Mouse (Mus musculus): ENCODE results near the gene Secisbp2l.

The Secisbp2l gene

GRCm38 (mm10) chr2:125784392-125784791, 1.7 kb upstream of the Secisbp2l start:
- in situ Hi-C loops (cut with MboI, MseI): no loop called here

GRCm38 (mm10) chr2:125783868-125784267, 1.2 kb upstream of the Secisbp2l start:
- in situ Hi-C loops (cut with MboI, MseI): no loop called here

- in situ Hi-C loops (cut with MboI, MseI): no loop called here
Measured at GRCm38 (mm10) chr2:125781978-125782718, 522 bp downstream of the Secisbp2l start.

GRCm38 (mm10) chr2:125781006-125781405, 1.7 kb downstream of the Secisbp2l start:
- in situ Hi-C loops (cut with MboI, MseI): no loop called here

- in situ Hi-C loops (cut with MboI, MseI): no loop called here
Measured at GRCm38 (mm10) chr2:125778380-125778779, 4.3 kb downstream of the Secisbp2l start.

GRCm38 (mm10) chr2:125777018-125777417, 5.7 kb downstream of the Secisbp2l start:
- in situ Hi-C loops (cut with MboI, MseI): no loop called here

- in situ Hi-C loops (cut with MboI, MseI): no loop called here
Measured at GRCm38 (mm10) chr2:125775661-125776060, 7.0 kb downstream of the Secisbp2l start.

- in situ Hi-C loops (cut with MboI, MseI): no loop called here
Measured at GRCm38 (mm10) chr2:125774846-125775245, 7.8 kb downstream of the Secisbp2l start.

GRCm38 (mm10) chr2:125765029-125765428, 17.6 kb downstream of the Secisbp2l start:
- in situ Hi-C loops (cut with MboI, MseI): no loop called here

- in situ Hi-C loops (cut with MboI, MseI): no loop called here
Measured at GRCm38 (mm10) chr2:125764531-125764930, 18.1 kb downstream of the Secisbp2l start.

GRCm38 (mm10) chr2:125749330-125749729, 33.3 kb downstream of the Secisbp2l start:
- in situ Hi-C loops (cut with MboI, MseI): no loop called here

GRCm38 (mm10) chr2:125739338-125739737, 43.3 kb downstream of the Secisbp2l start:
- in situ Hi-C loops (cut with MboI, MseI): no loop called here

GRCm38 (mm10) chr2:125738718-125739117, 44.0 kb downstream of the Secisbp2l start:
- in situ Hi-C loops (cut with MboI, MseI): no loop called here

- in situ Hi-C loops (cut with MboI, MseI): no loop called here
Measured at GRCm38 (mm10) chr2:125736025-125736343, 46.7 kb downstream of the Secisbp2l start.

GRCm38 (mm10) chr2:125735333-125736024, 47.2 kb downstream of the Secisbp2l start:
- in situ Hi-C loops (cut with MboI, MseI): no loop called here

- in situ Hi-C loops (cut with MboI, MseI): loop anchor here (5.0 kb wide), 1 partner anchor 77 kb away; no protein-coding TSS in a partner anchor
Measured at GRCm38 (mm10) chr2:125734741-125735140, 47.9 kb downstream of the Secisbp2l start.

GRCm38 (mm10) chr2:125731763-125732560, 50.7 kb downstream of the Secisbp2l start:
- in situ Hi-C loops (cut with MboI, MseI): loop anchor here (5.0 kb wide), 1 partner anchor 75 kb away; no protein-coding TSS in a partner anchor

GRCm38 (mm10) chr2:125724546-125725114, 58.0 kb downstream of the Secisbp2l start:
- in situ Hi-C loops (cut with MboI, MseI): loop anchor here (5.0 kb wide), 1 partner anchor 32 kb away; no protein-coding TSS in a partner anchor

- in situ Hi-C loops (cut with MboI, MseI): no loop called here
Measured at GRCm38 (mm10) chr2:125724086-125724430, 58.6 kb downstream of the Secisbp2l start, which contains the start of gene Shc4. Gene Shc4, minus strand, starts transcription at chr2:125724148.

- in situ Hi-C loops (cut with MboI, MseI): no loop called here
Measured at GRCm38 (mm10) chr2:125723408-125724085, 59.1 kb downstream of the Secisbp2l start.

GRCm38 (mm10) chr2:125723086-125723407, 59.6 kb downstream of the Secisbp2l start:
- in situ Hi-C loops (cut with MboI, MseI): no loop called here

Data from T-helper 1 cell (primary cell).